Mouse (Mus musculus) cortical plate, adult 2 months (tissue): ENCODE results near the gene Elmo3.

Experiments
- CTCF ChIP-seq: fragments of 200-500 bp; IDR thresholded peaks from 2 replicates; pipeline ENCODE4 v1.5.1; 2011; ENCODE audit warnings: mild to moderate bottlenecking, control low read depth, low read length; ENCODE audit not compliant: insufficient read depth; ENCODE audit errors: extremely low read depth
- POLR2A ChIP-seq: fragments of 200-500 bp; IDR thresholded peaks from 2 replicates; pipeline ENCODE4 v1.6.1; 2011; ENCODE audit warnings: mild to moderate bottlenecking, low read length, control low read depth; ENCODE audit not compliant: insufficient read depth; ENCODE audit errors: extremely low read depth

DNA sequence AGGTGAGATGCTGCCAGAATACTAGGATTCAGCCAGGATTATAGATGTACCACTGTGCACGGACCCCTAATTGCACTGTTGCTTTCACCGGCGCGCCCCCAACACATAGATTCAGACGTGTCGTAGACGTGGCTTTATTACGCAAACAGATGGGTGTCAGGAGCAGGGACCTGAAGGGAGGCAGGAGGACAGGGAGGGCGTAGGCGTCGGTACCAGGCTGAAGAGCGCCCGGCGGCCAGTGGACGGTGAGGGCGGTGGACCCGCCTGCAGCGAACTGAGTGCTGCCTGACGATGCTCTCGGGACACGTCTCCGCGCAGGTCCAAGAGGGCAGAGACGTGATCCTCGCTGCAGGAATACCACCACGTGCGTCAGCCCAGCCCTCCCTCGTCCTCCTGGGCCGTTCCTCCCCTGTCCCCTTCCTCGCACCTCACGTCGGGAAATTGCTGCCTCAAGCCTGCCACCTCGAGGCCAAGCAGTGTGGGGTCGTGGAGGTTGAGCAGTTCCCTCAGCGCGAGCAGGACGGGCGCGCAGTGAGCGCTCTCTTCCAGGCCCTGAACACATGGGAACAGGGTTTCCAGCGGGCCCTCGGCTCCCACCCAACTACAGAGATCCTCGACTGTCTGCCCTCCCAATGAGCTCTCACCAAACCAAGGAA is 15.5 kb upstream of the Elmo3 start, which contains the start of gene 4931428F04Rik:
- TF ChIP-seq CTCF, result peak; percentile 42; the same call in 1 of the 2 replicates
- TF ChIP-seq POLR2A, result no peak
